Mouse (Mus musculus) midbrain, embryonic 16.5 days (tissue): ENCODE measurements at regions not wholly inside any gene's neighbourhood (a gene's known extent, or its start where the extent isn't known, plus 50 kb on each side); places are given as distances from the start of the nearest gene placed in this dataset.

ENCODE experiments used
- ATAC-seq: fragments of 200-750 bp; cut with Nextera tagmentation; 2 replicates; pipeline ENCODE4 v1.8.0; 2017; ENCODE audit warnings: moderate TSS enrichment
- H3K27ac ChIP-seq: fragments of 300-500 bp; sonication (generic); 2 replicates; pipeline ENCODE4 v1.5.1; 2014; ENCODE audit warnings: mild to moderate bottlenecking, low read length, mixed read lengths
- H3K27me3 ChIP-seq: fragments of 300-500 bp; sonication (generic); 2 replicates; pipeline ENCODE4 v1.6.1; 2014; ENCODE audit warnings: low read depth, low read length, mixed read lengths; ENCODE audit not compliant: control insufficient read depth, insufficient read depth
- H3K36me3 ChIP-seq: fragments of 300-500 bp; sonication (generic); 2 replicates; pipeline ENCODE4 v1.6.1; 2014; ENCODE audit warnings: mild to moderate bottlenecking, low read length, moderate library complexity, mixed read lengths; ENCODE audit not compliant: control insufficient read depth, insufficient read depth
- H3K4me1 ChIP-seq: fragments of 300-500 bp; sonication (generic); 2 replicates; pipeline ENCODE4 v1.6.1; 2014; ENCODE audit warnings: mild to moderate bottlenecking, low read length, mixed read lengths; ENCODE audit not compliant: control insufficient read depth, insufficient read depth
- H3K4me2 ChIP-seq: fragments of 300-500 bp; sonication (generic); 2 replicates; pipeline ENCODE4 v1.6.1; 2014; ENCODE audit warnings: mild to moderate bottlenecking, low read length, mixed read lengths
- H3K4me3 ChIP-seq: fragments of 300-500 bp; sonication (generic); 2 replicates; pipeline ENCODE4 v1.5.1; 2014; ENCODE audit warnings: low read depth, mild to moderate bottlenecking, low read length, moderate library complexity, mixed read lengths
- H3K9ac ChIP-seq: fragments of 300-500 bp; sonication (generic); 2 replicates; pipeline ENCODE4 v1.6.1; 2014; ENCODE audit warnings: low read depth, low read length, mixed read lengths
- H3K9me3 ChIP-seq: fragments of 300-500 bp; sonication (generic); replicated peaks from 2 replicates; pipeline ENCODE4 v1.6.1; 2014; ENCODE audit warnings: mild to moderate bottlenecking, low read length, mixed read lengths; ENCODE audit not compliant: control insufficient read depth, poor library complexity, severe bottlenecking
- WGBS: fragments of 180-500 bp; shearing (Covaris S2); extraction: QIAGEN DNeasy Blood & Tissue Kit; methylation state at CpG from one replicate; pipeline ENCODE4 v1.1.7; 2014; 5-methylcytosine and 5-hydroxymethylcytosine counted together

DNA sequence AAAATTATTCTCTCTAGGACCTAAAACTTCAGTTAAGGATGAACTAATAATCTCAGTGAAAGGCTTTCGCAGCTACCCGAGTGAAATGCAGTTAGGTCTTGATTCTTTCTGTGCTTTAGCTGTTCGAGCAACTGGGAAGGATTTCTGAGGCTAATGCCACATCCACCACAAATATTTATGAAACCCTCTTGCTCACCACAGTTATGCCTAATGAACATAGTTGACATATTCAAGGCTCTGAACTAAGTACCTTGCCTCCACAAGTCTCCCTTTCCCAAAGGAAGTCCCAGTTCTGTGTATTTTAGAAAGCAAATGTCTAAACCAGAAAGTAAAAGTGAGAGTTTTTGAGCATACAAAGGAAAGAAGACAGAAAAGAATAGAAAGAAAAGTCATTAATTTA, 129.1 kb upstream of the Bank1 start:
- Histone ChIP-seq H3K27me3 (no peaks in the 10 kb centered on the region), H3K9me3 (no peaks in the 10 kb centered on the region), H3K27ac (no peak overlapping the region), H3K4me3 (no peak overlapping the region), H3K9ac (no peak overlapping the region), H3K4me2 (no peak overlapping the region), H3K36me3 (no peaks in the 10 kb centered on the region), H3K4me1 (no peaks in the 10 kb centered on the region)
- ATAC-seq, result no peak
- 71% methylated on average over 3 of the region's 3 CpGs for WGBS

DNA sequence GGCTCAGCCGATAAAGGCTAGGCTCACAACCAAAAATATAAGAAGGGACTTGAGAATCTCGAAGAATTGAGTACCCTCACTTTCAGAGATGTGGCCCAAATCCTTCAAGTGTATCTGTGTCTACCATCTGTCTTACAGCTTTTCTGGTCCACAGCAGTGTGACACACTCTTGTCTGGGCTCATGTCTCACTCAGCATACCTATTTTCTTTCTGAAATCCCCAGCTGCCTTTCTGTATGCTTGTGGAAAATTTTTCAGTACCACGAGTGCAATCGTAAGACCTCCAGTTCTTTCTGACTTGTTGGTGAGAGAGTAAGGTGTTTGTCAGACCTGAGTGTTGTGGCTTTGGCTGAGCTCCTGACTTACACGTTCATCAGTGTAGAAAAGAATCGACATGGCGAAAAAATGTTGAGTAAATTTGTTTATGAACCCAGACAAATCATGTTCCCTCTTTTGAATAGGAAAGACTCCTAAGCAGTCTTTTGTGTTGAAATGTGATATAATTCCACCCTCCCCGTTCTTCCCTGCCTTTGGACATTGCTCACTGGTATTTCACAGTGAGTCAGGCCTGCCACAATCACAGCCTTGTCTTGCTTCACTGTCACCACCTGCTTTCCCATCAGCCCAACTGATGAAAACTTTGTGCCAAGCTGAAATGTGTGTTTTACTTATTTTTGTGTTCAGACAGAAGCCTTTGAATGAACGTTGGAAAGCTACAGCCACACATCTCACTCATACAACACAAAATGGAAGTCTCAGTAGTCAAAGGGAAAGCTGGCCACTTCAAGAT, 125.3 kb upstream of the Bank1 start:
- ATAC-seq, result no peak
- 83% methylated on average over 9 of the region's 9 CpGs for WGBS
- Histone ChIP-seq H3K9me3 (no peaks in the 10 kb centered on the region), H3K27me3 (no peaks in the 10 kb centered on the region), H3K4me2 (no peak overlapping the region), H3K36me3 (no peaks in the 10 kb centered on the region), H3K9ac (no peak overlapping the region), H3K4me1 (no peaks in the 10 kb centered on the region), H3K4me3 (no peak overlapping the region), H3K27ac (no peak overlapping the region)

DNA sequence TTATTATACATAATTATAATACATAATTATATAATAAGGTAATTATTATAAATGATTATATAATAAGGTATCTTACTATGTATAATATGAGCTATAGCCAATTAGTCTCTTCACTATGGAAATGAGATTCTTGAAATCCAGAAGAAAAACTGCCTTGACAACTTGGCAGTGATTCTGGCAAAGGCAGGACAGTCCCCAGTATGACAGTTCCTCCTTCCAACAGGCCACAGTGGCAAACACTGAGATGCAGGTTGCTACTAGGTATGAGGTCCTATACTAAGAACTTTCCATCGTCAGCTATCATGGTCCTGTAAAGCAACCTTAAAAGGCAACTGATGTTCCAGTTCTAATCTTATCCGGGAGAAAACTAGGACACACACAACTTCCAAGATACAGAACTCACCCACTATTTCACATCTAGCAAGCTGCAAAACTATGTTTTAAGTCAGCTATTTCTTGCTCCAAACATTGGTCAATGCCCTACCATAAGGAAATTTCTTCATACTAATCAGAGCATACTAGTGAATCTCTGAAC, 124.6 kb upstream of the Bank1 start:
- no peaks in the 10 kb centered on the region for H3K9me3 ChIP-seq
- no peak overlapping the region for H3K27ac ChIP-seq
- H3K4me1 ChIP-seq, result no peaks in the 10 kb centered on the region
- ATAC-seq, result no peak
- no peaks in the 10 kb centered on the region for H3K27me3 ChIP-seq
- no peak overlapping the region for H3K4me2 ChIP-seq
- H3K4me3 ChIP-seq, result no peak overlapping the region
- WGBS, result 96% methylated on average over 2 of the region's 2 CpGs
- H3K9ac ChIP-seq, result no peak overlapping the region
- no peaks in the 10 kb centered on the region for H3K36me3 ChIP-seq

DNA sequence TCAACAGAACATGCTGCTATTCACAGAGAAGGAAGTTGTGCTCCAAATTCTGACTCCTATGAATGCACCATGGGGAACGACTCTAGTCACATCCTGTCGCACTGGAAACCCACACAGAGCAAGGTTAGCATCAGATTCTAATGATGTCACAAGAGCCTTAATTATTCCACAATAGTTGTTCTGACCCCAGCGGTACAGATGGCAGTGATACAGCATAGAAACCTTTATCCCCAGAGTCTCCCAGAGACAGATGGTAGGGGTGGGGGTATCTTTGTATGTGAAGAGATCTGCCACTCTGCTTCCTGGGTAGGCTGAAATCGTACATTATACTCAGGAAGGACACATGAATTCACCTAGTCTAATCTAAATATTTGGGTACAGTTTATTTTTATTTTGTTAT, 123.5 kb upstream of the Bank1 start:
- Histone ChIP-seq H3K27ac (no peak overlapping the region), H3K9me3 (no peaks in the 10 kb centered on the region), H3K27me3 (no peaks in the 10 kb centered on the region), H3K9ac (no peak overlapping the region), H3K4me1 (no peaks in the 10 kb centered on the region), H3K4me3 (no peak overlapping the region), H3K36me3 (no peaks in the 10 kb centered on the region), H3K4me2 (no peak overlapping the region)
- 45% methylated on average over 4 of the region's 4 CpGs for WGBS
- no peak for ATAC-seq

DNA sequence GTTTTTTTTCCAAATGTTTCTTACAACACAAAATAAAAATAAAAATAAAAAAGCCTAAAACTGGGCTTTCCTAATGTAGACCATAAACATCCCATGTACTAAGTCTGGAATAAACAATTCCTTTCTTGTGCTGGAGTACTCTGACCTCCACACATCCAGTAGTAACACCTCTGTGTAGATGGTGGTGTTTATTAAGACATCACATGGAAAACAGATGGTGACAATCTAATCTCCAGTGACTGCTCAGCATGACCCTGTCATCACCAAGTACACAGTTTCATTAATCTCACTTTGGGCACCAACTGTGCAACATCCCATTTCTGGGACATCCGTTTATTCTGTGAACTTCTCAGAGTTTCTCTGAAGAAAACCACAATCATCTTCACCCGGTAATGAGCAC, 118.7 kb upstream of the Bank1 start:
- 74% methylated on average over 2 of the region's 2 CpGs for WGBS
- no peaks in the 10 kb centered on the region for H3K27me3 ChIP-seq

DNA sequence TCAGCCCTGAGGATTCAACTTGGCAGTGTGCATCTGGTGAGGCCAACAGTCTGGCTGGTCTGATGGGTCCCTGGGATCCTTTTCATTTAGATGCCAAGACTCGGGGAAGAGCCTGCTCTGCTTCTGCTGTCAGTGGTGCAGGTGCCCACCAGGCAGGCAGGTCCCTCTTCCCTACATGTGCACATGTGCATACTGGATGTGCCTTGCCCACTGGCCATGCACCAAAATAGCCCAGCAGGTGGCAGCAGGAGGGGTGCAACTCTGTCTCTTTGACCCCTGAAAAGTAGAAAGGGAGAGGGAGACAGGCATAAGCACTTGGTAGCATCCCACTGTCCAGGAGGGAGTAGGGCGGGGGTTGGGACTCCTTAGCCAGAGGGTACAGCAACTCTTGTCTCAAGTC, 116.2 kb upstream of the Bank1 start:
- Histone ChIP-seq H3K4me3 (no peak overlapping the region), H3K36me3 (no peaks in the 10 kb centered on the region), H3K4me2 (no peak overlapping the region), H3K27me3 (no peaks in the 10 kb centered on the region), H3K27ac (no peak overlapping the region), H3K4me1 (no peaks in the 10 kb centered on the region), H3K9ac (no peak overlapping the region), H3K9me3 (no peaks in the 10 kb centered on the region)
- no peak for ATAC-seq
- 87% methylated on average over 2 of the region's 2 CpGs for WGBS

More for the DNA sequence above, 118.7 kb upstream of the Bank1 start:
- no peaks in the 10 kb centered on the region for H3K9me3 ChIP-seq
- ATAC-seq, result no peak
- no peak overlapping the region for H3K27ac ChIP-seq
- no peak overlapping the region for H3K4me2 ChIP-seq
- H3K4me1 ChIP-seq, result no peaks in the 10 kb centered on the region
- no peaks in the 10 kb centered on the region for H3K36me3 ChIP-seq
- no peak overlapping the region for H3K9ac ChIP-seq
- H3K4me3 ChIP-seq, result no peak overlapping the region

DNA sequence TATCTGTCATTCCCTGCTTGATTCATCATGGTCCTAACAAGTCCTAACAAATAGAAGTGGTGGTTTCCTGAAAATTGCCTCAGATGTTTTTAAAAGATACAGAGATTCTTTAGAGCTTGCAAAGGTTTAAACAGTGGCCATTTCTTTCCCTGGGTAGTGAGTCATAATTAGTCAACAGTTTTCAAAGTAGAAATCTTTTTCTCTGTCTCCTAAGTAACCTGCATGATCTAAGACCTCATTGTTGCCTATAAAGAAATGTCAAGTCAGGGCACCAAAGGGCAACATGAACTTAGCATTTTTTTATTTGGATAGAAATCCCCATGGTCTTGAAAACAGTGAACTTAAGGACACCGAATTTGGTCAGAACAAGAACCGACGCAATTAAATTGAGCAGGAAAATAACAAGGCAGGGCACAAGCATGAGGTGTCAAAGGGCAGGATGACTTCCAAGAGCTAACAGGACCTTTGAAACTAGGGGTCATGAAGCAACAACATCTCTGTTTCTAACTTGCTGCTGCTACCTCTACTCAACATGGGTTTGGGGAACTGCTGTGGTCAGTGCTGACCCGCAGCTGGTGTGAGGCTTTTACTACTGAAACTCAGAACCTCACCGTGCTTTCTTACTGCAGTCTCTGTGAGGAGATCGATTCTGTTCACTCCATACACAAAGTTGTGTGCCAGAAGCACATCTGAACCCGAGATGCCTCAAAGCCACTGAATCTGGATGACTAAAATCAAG, 114.2 kb upstream of the Bank1 start:
- Histone ChIP-seq H3K4me1 (no peaks in the 10 kb centered on the region), H3K9ac (no peak overlapping the region), H3K9me3 (no peaks in the 10 kb centered on the region), H3K36me3 (no peaks in the 10 kb centered on the region), H3K27ac (no peak overlapping the region), H3K4me2 (no peak overlapping the region), H3K4me3 (no peak overlapping the region), H3K27me3 (no peaks in the 10 kb centered on the region)
- 82% methylated on average over 7 of the region's 7 CpGs for WGBS
- ATAC-seq, result no peak

DNA sequence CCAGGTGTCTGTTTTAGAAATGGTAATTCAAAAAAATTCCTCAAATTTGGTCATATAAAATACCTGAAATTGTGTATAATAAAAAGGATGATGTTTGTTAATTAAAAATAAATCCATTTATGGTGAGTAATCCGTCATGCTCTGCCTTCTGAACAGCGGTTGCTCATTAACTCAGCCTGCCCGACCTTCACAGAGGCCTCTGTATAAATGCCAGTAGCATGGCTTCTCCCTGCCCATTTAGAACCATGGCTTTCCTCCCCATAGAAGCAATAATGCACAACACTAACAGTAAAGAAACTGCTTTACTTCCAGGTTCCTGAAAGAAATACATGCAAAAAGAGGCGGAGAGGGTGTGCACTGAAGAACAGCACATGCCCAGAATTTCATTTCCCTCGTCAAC, 113.5 kb upstream of the Bank1 start:
- Histone ChIP-seq H3K9me3 (no peaks in the 10 kb centered on the region), H3K9ac (no peak overlapping the region), H3K4me2 (no peak overlapping the region), H3K4me3 (no peak overlapping the region), H3K4me1 (no peaks in the 10 kb centered on the region), H3K36me3 (no peaks in the 10 kb centered on the region), H3K27ac (no peak overlapping the region), H3K27me3 (no peaks in the 10 kb centered on the region)
- no peak for ATAC-seq
- 88% methylated on average over 5 of the region's 5 CpGs for WGBS

DNA sequence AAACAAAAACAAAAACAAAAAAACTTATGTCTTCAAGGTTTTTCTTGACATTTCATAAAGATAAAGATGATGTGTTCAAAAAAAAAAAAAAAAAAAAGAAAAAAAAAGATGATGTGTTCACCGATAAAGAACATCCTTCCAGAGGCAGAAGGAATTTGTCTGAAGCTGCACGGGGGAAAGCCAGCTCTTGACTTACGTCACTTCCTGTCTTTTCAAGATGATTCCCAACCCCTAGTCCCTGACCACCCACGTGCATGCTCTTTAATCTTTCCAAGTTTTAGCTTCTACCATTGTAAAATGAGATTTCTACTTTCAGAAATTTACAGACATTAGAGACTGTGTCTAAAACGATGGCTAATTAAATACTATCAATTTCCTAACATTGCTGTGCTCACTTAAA, 108.5 kb upstream of the Bank1 start:
- ATAC-seq, result no peak
- H3K27me3 ChIP-seq, result no peaks in the 10 kb centered on the region
- 79% methylated on average over 5 of the region's 5 CpGs for WGBS

More for the DNA sequence above, 108.5 kb upstream of the Bank1 start:
- Histone ChIP-seq H3K9me3 (no peaks in the 10 kb centered on the region), H3K9ac (no peak overlapping the region), H3K27ac (no peak overlapping the region), H3K4me3 (no peak overlapping the region), H3K4me1 (no peaks in the 10 kb centered on the region), H3K36me3 (no peaks in the 10 kb centered on the region), H3K4me2 (no peak overlapping the region)
